Mouse (Mus musculus): ENCODE results near the gene Cuedc1.
A peak's percentile ranks its signal among the peaks of the same experiment; 100 is the strongest.

The Cuedc1 gene

DNA sequence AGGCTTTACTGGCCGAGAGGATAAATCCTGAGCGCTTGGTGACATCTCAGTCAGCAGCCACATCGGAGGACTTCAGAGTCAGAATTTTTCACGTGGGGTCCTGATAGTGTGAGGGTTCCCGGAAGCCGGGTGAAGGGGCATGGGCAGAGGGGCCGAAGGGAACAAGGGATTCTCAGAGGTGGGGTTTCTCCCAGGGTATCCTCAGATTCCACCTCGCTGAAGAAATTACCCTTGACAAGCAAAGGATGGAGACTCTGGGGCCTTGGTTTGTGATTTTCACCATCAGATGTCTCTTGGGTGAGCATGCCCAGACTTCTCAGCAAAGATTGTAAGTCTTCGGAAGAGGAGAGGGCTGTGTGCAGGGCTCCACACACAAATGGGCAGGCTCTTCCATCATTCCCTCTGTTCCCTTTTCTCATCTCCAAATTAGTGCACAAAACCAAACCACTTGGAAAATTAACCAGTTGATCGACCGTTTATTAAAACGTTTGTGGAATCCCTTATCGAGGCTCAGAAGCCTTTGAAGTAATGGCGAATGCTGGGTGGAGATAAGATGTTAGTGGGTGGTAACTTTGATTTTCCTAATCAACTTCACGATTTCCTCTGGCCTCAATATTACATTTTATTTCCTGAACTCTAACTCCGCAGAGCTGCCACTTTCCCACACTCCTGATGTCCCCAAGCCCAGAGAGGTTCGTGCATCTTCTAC lies at the start of gene Cuedc1:
TSS of gene Cuedc1 (plus strand) at position 38 of the 709 bp plus-strand sequence.
- peak; percentile 72 for DNase-seq (ENCODE audit: low read depth)

DNA sequence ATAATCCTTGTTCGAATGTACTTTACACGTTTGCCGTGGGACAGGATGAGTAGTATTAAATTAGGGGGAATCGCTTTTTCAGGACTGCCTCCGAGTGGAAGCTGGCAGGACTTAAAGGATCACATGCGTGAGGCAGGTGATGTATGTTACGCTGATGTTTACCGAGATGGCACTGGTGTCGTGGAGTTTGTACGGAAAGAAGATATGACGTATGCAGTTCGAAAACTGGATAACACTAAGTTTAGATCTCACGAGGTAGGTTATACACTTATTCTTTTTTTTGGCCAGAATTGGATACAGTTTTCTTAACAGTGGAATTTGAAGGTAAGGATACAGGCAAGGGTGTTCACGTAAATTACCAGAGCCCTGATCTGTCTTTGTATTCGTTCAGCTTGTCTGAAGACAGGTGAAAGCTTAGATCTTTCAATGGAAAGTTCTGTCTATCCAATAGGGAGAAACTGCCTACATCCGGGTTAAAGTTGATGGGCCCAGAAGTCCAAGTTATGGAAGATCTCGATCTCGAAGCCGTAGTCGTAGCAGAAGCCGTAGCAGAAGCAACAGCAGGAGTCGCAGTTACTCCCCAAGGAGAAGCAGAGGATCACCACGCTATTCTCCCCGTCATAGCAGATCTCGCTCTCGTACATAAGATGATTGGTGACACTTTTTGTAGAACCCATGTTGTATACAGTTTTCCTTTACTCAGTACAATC lies 48.7 kb upstream of the Cuedc1 start:
- peak; percentile 66 for DNase-seq (ENCODE audit: low read depth)

DNA sequence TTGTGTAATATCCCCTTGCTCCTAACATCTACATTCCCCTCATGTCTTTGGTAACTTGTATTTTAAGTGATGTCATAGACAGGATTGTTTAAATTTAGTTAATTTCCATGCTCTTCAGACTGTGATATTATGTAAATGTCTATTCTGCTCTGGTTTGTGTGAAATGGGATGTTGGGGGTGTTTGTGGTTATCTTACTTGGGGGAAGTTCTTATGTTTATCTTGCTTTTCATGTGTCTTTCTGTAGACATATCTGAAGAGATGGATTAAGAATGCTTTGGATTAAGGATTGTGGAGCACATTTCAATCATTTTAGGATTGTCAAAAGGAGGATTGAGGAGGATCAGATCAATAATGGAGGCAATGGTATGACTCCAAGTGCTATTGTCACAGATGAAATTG lies 48.1 kb upstream of the Cuedc1 start:
- DNase-seq (ENCODE audit: low read depth) = no peak

DNA sequence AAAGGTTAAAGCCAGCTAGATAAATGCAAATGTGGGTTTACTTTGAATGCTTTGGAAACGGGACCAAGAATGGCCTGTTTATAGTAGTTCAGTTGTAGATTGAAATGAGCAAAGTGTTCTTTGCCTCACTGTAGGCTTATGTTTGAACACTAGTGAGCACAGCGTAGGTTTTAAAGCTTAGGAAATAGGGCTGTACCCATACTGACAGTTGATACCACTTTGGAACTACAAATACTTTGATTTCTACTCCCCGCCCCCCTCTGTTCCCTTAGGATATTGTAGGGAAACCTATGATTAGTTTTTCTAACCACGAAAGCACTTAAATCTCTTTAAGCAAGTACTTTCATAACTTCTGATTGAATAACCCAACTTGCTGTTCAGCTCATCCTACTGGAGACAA lies 45.2 kb upstream of the Cuedc1 start:
- DNase-seq (ENCODE audit: low read depth) = peak; percentile 13

DNA sequence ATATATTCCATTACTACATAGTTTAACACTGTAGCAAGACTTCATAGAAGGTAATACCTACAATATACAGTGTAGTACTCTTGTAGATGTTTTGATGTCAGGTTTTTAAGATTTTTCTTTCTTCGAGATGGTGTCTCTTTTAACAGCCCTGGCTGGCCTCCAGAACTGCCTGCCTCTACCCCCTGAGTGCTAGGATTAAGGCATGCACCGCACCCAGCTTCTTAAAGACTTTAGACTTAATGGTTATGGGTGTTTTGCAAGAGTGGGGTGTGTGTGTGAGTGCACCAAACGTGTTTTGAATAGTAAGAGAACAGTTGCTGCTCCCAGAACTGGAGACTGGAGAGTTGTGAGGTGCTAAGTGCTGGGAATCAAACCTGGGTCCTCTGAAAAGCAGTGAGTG lies 44.0 kb upstream of the Cuedc1 start:
- DNase-seq (ENCODE audit: low read depth) = no peak

DNA sequence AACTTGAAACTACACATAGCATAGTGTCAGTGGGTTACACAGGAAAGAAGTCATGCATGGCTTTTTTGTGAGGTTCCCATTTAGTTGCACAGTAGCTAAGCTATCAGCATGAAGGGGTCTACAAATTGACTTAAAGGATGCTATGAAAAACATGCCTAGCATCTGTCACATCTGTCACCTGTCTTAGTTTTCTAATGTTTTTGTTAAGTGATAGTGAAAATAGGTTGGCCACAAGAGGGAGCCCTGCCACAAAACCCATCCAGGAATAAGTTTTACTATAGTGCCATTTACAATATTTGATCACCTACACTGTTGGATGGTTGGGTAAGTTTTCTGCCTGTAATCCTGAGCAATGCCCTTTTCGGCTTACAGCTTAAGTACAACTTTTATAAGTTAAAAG lies 43.3 kb upstream of the Cuedc1 start:
- peak; percentile 79 for DNase-seq (ENCODE audit: low read depth)

DNA sequence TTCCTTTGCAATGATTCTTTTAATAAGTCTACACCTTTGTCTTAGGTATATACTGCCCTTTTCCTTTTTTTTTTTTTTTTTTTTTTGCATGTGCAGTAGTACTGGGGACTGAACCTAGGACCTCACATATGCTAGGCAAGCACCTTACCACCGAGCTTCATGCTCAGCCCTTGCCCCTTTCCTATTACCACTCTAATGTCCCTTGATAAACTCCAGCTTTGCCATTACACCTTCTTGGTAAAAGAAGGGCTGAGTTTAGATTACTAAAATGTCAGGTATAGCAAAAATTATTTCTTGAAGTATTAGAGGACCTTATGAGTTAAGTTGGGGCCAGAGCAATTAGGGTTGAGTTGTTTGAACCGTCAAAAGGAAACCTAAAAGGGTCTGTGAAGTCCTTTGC lies 42.1 kb upstream of the Cuedc1 start:
- peak; percentile 12 for DNase-seq (ENCODE audit: low read depth)

DNA sequence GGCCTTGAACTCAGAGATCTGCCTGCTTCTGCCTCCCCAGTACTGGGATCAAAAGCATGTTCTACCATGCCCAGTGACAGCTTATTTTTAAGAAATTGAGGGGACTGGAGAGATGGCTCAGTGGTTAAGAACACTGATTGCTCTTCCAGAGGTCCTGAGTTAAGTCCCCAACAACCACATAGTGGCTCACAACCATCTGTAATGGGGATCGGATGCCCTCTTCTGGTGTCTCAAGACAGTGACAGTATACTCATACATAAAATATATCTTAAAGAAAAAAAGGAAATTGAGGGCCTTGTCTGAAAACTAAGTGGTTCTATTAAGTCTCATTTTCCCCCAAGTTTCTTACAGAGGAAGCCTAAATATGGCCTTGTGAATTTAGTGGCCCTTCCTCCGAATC lies 40.1 kb upstream of the Cuedc1 start:
- DNase-seq (ENCODE audit: low read depth) = peak; percentile 69

DNA sequence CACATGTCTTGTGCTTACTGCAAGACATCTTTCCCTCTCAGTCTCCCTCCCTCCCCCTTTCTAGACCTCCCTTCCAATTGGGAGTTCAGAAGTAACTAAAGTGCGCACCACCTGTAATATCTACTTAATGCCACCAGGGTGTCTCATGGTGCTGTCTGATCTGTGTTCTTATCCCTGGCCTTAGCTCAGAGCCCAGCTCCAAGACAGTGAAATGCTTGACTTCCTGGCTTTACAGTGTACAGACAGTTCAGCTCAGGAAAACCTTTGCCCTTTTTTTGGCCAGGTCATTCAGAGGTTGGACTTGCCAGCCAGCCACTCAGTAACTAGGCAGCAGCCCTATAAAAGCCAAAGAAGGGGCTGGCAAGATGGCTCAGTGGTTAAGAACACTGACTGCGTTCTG lies 38.7 kb upstream of the Cuedc1 start:
- DNase-seq (ENCODE audit: low read depth) = peak; percentile 90

DNA sequence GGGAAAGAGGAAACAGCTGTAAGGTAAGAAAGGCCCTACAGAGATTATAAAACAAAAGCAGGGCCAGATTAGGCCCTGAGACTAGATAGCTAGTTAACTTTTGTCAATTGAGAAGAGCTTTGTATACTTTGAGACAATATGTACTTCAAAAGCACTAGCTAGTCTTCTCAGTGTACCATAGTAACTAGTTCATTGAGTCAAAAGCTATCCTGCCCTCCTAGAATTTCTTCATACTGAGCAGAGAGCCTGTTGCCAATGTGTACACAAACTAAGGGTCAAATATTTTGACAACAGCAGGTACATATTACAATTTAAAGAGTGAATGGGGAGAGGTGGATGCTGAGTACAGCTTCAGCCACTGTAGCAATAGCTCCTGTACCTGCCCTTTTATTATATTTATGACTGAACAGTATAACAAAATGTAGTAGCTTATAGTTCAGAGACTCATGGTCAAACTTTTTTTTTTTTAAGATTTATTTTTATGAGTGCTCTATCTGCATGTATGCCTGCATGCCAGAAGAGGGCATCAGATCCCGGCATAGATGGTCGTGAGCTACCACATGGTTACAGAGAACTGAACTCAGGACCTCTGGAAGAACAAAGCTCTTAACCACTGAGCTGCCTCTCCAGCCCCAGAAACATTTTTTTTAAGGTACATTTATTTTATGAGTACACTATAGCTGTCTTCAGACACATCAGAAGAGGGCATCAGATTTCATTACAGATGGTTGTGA lies 35.8 kb upstream of the Cuedc1 start:
- DNase-seq (ENCODE audit: low read depth) = peak; percentile 71

DNA sequence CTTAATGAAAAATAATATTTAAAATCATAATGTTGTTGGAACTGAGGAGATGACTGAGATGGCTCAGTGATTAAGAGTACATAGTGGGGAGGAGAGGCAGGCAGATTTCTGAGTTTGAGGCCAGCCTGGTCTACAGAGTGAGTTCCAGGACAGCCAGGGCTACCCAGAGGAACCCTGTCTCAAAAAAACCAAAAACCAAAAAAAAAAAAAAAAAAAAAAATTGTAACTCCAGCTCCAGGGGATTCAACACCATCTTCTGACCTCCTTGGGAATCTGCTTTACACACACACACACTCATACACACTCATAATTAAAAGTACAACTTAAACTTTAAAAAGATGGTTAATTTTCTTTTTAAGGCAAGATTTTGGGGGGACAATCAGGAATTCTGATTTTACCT lies 32.1 kb upstream of the Cuedc1 start:
- DNase-seq (ENCODE audit: low read depth) = no peak

DNA sequence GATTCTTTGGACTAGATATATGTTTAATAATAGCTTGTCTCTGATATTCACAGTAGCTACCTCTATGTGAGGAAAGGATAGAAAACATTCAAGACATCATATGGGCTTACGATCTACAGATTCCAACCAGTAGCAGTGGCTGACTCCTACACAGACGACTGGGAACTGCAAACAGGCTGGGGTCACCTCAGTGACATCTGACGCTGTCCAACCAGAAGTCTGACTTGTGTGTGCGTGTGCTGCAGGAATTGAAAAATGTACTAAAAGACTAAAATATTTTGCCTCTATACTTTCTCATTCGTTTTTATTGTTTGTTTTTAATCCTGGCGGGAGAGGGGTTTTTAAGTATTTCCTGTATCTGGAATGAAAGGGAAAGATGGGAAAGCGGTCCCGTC lies 30.7 kb upstream of the Cuedc1 start:
- DNase-seq (ENCODE audit: low read depth) = peak; percentile 75

DNA sequence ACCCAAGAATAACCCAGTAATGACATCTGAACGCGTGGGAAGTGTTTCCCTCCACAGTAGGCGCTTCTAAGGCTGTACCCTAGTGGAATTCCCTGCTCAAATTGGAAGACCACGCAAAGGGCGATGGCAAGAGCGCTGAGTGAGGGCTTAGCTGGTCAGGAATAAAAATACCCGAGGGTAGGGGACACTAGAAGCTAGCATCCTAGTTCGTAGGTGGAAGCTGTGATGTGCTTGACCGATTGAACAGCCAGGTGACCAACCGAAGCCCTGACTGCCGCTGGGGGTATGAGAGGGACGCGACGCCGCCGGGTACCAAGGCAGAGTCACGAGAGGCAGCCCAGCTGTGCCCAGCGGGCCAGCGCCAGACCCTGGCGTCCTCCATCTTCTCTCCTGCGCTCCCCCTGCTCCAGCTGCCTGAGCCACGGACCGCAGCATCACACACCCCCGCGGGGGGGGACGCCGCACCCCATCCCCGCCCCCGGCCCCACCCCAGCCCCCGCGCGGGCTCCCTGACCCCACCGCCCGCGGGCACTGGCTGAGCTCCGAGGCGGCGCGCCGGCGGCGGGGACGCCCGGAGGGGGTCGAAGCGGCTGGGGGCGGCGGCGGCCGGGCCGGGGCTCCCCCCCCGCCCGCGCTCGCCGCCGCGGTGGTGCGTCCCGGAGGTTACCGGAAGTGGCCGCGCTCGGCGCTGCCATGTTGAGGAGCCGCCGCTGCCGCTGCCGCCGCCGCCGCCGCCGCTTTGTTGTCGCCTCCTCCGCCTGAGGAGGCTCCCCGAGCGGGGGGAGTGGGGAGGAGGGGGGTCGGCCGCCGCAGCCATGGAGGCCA lies 30.1 kb upstream of the Cuedc1 start, which contains the start of gene Vezf1:
TSS of gene Vezf1 (plus strand) at position 694 of the 825 bp plus-strand sequence.
- peak; percentile 85 for DNase-seq (ENCODE audit: low read depth)

DNA sequence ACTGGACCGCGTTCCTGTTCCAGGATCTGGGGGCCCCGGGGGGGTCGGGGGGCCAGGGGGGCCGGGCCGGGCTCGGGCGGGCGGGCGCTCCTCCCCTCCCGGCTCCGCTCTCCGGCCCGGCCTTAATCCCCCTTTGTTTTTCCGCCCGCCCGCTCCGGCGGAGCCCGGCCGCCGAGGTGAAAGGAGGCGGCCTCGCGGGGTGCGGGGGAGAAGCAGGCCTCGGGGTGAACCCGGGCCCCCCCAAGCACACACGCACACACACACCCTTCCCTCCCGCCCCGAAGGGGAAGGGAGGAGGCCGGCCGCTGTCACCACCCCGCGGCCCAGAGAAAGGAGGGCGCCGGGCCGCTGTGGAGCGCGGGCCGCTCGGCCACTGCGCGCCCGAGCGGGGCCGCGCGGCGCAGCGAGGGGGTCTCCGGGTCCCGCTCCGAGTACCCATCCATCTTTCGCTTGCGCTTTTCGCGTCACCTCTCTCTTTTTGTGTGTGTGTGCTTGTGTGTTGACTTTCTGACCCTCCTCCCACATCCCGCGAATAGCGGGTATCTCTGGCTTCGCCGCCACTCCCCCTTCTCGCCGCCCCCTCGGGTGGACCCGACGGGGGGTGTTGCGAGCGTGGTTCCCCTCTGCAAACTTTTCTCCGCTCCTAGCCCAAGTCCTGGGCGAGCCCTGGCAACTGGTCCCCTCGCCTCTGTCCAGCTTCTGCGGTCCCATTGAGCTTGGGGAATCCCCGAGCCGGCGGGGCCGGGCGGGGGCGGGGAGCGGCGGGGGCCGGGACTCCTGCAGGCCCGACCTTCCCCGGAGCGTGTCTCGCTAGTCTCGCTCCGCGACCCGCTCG lies 29.2 kb upstream of the Cuedc1 start:
- DNase-seq (ENCODE audit: low read depth) = peak; percentile 88

DNA sequence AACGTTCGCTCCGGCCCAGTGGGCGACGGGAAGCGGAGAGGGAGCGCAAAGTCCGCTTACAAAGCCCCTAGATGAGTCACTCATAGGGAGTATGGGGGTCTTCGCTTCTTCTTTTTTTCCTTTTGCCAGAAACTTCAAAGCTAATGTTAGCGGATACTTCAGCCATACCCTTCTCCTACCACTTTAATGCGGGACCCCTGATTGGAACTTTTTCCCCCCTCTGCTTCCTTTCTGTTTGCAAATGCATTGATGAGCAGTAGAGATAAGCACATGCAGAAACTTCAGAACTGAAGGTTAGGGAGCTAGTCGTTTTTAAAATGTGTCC lies 28.6 kb upstream of the Cuedc1 start:
- DNase-seq (ENCODE audit: low read depth) = no peak

DNA sequence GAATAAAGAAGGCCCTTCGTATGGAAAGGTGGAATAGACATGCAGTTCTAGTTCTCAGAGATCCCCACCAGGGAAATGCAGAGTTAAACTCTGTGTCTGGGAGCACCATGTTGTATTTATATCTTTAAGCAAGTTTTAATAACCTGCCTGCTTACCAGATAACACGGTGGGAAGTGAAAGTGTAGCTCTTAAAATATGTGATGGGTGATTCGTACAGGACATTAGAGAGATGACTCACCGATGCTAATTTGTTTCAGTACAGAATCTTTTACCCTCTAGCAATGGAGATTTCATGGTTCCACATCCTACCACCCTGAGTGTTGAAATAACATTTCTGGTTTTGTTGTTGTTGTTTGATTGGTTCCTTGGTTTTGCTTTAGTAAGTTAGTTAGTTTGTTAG lies 27.5 kb upstream of the Cuedc1 start:
- DNase-seq (ENCODE audit: low read depth) = peak; percentile 70

DNA sequence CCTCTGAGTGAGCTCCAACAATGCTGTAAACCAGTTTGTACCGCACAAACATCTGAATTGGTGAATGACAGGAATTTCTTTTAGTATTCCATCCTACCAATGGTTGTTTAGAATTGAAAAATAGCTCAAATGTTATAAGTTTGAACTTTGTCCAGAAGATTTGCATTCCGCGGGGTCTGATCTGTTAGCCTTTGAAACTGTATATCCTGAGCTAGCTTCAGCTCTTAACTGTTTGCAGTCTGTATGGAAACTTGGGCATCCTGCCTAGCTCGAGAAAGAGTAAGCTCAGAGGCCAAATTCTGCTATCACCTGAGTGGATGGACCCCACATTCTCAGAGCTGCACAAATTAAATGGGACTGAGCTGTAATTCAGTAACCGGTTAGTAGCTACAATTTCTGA lies 26.7 kb upstream of the Cuedc1 start:
- no peak for DNase-seq (ENCODE audit: low read depth)

DNA sequence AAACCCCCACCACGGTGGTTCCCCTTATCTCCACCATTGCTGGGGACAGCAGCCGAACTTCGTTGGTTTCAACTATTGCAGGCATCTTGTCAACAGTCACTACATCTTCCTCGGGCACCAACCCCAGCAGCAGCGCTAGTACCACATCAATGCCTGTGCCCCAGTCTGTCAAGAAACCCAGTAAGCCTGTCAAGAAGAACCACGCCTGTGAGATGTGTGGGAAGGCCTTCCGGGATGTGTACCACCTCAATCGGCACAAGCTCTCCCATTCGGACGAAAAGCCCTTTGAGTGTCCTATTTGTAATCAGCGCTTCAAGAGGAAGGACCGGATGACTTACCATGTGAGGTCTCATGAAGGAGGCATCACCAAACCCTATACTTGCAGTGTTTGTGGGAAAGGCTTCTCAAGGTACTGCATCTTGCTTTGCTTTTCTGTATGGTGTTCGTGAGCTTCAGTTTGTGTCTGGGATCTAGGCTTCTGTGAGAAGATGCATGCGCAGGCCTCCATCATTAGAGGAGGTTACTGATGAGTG lies 24.4 kb upstream of the Cuedc1 start:
- no peak for DNase-seq (ENCODE audit: low read depth)

DNA sequence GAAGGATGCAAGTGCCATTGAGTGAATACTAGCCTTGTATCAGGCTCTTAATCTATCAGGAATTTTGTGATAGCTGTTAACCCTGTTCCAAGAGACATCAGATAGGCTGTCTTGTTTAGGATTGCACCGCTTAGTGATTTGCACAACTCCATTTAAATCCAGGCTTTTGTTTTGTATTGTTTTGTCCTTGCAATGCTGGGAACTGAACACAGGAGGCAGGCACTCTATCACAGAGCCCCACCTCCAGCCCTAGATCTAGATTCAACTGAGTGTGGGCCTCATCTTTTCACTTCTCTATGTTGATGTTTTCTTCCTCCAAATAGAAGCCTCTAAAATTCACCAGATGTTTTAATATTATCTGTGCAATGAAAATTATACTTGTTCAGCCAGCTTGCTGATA lies 22.2 kb upstream of the Cuedc1 start:
- peak; percentile 32 for DNase-seq (ENCODE audit: low read depth)

DNA sequence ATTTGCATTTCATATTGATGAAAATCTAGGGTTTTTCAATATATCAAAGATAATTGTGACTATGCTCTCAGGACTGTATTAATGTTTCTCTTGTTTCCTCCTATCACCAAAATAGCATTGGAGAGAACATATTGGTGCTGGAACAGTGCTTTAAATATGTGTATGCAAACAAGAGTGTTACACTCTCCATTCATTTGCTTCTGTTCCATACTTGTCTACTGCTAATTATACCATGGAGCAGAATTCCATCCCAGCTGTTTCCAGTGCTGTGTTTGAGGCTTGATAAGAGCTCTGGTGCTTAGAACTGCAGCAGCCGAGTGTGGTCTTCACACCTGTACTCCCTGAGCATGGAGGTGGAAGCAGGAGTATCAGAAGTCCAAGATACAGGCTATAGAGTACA lies 21.5 kb upstream of the Cuedc1 start:
- no peak for DNase-seq (ENCODE audit: low read depth)

DNA sequence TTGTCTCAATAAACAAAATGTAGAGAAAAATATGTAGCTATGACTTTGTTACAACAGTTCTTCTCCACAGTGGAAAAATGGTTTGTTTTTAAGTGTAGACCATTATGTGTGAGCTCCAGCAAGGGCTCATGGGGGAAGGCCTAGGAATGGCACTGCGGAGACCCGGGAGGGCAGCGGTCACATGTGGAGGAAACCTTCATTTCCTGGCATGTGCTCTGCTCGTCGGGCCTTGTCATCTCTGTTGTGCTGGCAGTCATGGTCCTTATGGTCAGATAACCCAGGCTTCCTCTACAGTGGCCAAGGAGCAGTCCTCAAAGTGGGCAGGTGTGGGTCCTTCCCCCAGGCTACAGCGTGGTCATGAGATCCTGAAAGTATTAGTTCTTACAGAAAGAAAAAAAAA lies 14.2 kb upstream of the Cuedc1 start:
- DNase-seq (ENCODE audit: low read depth) = peak; percentile 84
